Mouse (Mus musculus): Measurements from ENCODE around the gene Ankib1. TPM values are rescaled to one million over a fixed set of nuclear protein-coding genes. Genes with fewer than 3 reads are reported as not detected.
"Not testable (repeated sequence)": the region's sequence is repeated elsewhere in the genome, so short reads cannot be mapped to it uniquely, and the experiment has no call there.

Ankib1 gene
- polyA plus RNA-seq, 1 experiment from 2014 or later: 9.9 TPM

- no peak for DNase-seq (ENCODE audit: extremely low spot score, low spot score)
- H3K27me3 ChIP-seq (ENCODE audit: poor library complexity, severe bottlenecking): no peaks in the 10 kb centered on the region
- H3K4me1 ChIP-seq: no peaks in the 10 kb centered on the region; the same call in 1 of the 2 replicates
- H3K36me3 ChIP-seq (replicated peaks): no peaks in the 10 kb centered on the region
- 76% methylated on average over 1 of the region's 1 CpGs for WGBS
- no peaks in the 10 kb centered on the region for H3K9me3 ChIP-seq
- no peak overlapping the region for H3K4me3 ChIP-seq
- no peak overlapping the region for H3K27ac ChIP-seq
These were observed 17.8 kb downstream of the Ankib1 start for GRCm38 (mm10) chr5:3784751-3785496.

DNA sequence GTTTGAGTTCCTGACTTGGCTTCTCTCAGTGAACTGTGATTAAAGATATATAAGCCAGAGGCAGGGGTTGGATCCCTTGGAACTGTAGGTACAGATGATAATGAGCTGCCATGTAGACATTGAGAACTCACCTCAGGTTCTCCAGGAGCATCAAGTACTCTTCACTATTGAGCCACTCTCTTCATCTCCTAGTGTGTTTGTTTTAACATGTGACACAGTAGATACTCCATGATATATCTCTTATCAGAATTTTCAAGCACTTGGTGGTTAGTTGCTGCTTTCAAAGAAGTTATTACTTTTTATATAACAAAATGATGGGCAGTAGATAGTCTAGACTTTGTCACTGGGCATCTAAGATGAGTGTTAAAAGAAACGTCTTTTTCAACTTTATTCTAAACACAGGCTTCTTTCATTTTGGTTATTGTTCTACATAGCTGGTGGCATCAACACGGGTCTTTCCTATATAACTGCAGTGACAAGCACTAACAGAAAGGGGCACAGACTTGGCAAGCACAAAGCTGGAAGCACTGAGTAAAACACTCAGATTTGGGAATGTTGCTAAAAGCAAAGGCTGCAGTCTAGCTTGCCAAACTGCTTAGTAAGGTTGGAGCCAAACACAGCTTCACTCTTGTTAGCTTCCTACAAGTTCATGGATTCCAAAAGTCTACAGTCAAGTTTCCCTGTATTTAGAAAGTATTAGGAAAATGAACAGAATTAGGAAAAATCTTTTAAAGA is 18.6 kb downstream of the Ankib1 start:
- Histone ChIP-seq H3K9me3 (no peaks in the 10 kb centered on the region), H3K4me1 (no peaks in the 10 kb centered on the region), H3K27me3 (ENCODE audit: poor library complexity, severe bottlenecking) (no peaks in the 10 kb centered on the region), H3K36me3 (replicated peaks) (no peaks in the 10 kb centered on the region), H3K27ac (no peak overlapping the region), H3K4me3 (no peak overlapping the region)
- WGBS: 92% methylated on average over 2 of the region's 2 CpGs
- DNase-seq (ENCODE audit: extremely low spot score, low spot score): no peak

- H3K36me3 ChIP-seq (replicated peaks): no peaks in the 10 kb centered on the region
- no peak for DNase-seq (ENCODE audit: extremely low spot score, low spot score)
- no peak overlapping the region for H3K27ac ChIP-seq
- no peaks in the 10 kb centered on the region for H3K27me3 ChIP-seq (ENCODE audit: poor library complexity, severe bottlenecking)
- H3K4me3 ChIP-seq: no peak overlapping the region
- no peaks in the 10 kb centered on the region for H3K9me3 ChIP-seq
- no peaks in the 10 kb centered on the region for H3K4me1 ChIP-seq
These were observed 20.1 kb downstream of the Ankib1 start for GRCm38 (mm10) chr5:3782670-3783069.

- WGBS: 70% methylated on average over 3 of the region's 3 CpGs
These were observed 30.7 kb downstream of the Ankib1 start for GRCm38 (mm10) chr5:3772017-3772416.

GRCm38 (mm10) chr5:3771512-3771911 is 31.2 kb downstream of the Ankib1 start:
- 0 out of 2 replicates have a peak, but pooled peaks cover 4% of the 10 kb centered on the region for H3K4me1 ChIP-seq
- H3K9me3 ChIP-seq: no peaks in the 10 kb centered on the region
- H3K36me3 ChIP-seq (replicated peaks): peaks cover 14% of the 10 kb centered on the region
- 79% methylated on average over 3 of the region's 3 CpGs for WGBS
- no peak for DNase-seq (ENCODE audit: extremely low spot score, low spot score)
- no peak overlapping the region for H3K27ac ChIP-seq
- no peak overlapping the region for H3K4me3 ChIP-seq
- no peaks in the 10 kb centered on the region for H3K27me3 ChIP-seq (ENCODE audit: poor library complexity, severe bottlenecking)

More at GRCm38 (mm10) chr5:3772017-3772416, 30.7 kb downstream of the Ankib1 start:
- Histone ChIP-seq H3K4me1 (0 out of 2 replicates have a peak, but pooled peaks cover 4% of the 10 kb centered on the region), H3K9me3 (no peaks in the 10 kb centered on the region), H3K27ac (no peak overlapping the region), H3K27me3 (ENCODE audit: poor library complexity, severe bottlenecking) (no peaks in the 10 kb centered on the region), H3K4me3 (no peak overlapping the region), H3K36me3 (replicated peaks) (peaks cover 9% of the 10 kb centered on the region)
- DNase-seq (ENCODE audit: extremely low spot score, low spot score): no peak

DNA sequence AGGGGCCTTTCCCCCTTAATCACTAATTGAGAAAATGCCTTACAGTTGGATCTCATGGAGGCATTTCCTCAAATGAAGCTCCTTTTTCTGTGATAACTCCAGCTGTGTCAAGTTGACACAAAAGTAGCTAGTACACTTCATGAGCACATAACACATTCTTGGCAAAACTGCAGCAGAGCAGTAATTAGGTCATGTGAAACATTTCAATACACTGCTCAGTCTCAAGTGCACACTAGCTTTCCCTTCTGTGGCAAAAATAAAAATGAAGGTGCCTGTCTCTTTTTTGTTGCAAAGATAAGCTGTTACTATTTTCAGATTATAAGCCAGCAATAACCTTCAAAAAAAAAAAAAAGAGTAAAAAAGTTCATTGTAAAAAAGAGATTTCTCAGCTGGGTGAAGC is 52.2 kb downstream of the Ankib1 start:
- not testable (repeated sequence) for H3K27me3 ChIP-seq (ENCODE audit: poor library complexity, severe bottlenecking); DNase-seq (ENCODE audit: extremely low spot score, low spot score); H3K4me3 ChIP-seq; H3K27ac ChIP-seq; H3K9me3 ChIP-seq; H3K4me1 ChIP-seq
- H3K36me3 ChIP-seq (replicated peaks): peaks cover 33% of the 10 kb centered on the region

DNA sequence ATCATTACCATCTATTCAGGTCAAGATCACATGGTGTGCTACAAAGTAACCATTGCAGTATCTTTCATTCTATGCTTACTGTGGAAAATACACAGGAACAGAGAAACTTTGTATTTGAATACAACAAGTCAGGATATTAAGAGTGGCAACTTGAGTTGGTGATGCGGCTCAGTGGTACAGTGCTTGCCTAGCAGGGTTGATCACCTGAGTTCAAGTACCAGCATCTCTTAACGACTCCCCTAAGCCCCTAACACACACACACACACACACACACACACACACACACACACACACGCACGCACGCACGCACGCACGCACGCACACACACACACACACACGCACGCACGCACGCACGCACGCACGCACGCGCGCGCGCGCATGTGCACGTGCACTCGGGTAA is 69.9 kb downstream of the Ankib1 start:
- 92% methylated on average over 24 of the region's 24 CpGs for whole genome bisulfite sequencing
- H3K4me3 ChIP-seq; H3K9me3 ChIP-seq; DNase-seq (ENCODE audit: extremely low spot score, low spot score); H3K27me3 ChIP-seq (ENCODE audit: poor library complexity, severe bottlenecking); H3K4me1 ChIP-seq; H3K27ac ChIP-seq: not testable (repeated sequence)
- H3K36me3 ChIP-seq (replicated peaks): peaks cover 35% of the 10 kb centered on the region

GRCm38 (mm10) chr5:3728820-3729219 is 73.9 kb downstream of the Ankib1 start:
- 90% methylated on average over 5 of the region's 5 CpGs for WGBS
- Histone ChIP-seq H3K36me3 (replicated peaks) (peaks cover 55% of the 10 kb centered on the region), H3K4me3 (no peak overlapping the region), H3K27ac (no peak overlapping the region), H3K9me3 (no peaks in the 10 kb centered on the region), H3K4me1 (no peaks in the 10 kb centered on the region), H3K27me3 (ENCODE audit: poor library complexity, severe bottlenecking) (no peaks in the 10 kb centered on the region)
- DNase-seq (ENCODE audit: extremely low spot score, low spot score): no peak

- Histone ChIP-seq H3K4me3 (no peak overlapping the region), H3K27me3 (ENCODE audit: poor library complexity, severe bottlenecking) (no peaks in the 10 kb centered on the region), H3K4me1 (no peaks in the 10 kb centered on the region), H3K9me3 (no peaks in the 10 kb centered on the region), H3K36me3 (replicated peaks) (peaks cover 62% of the 10 kb centered on the region), H3K27ac (no peak overlapping the region)
- no peak for DNase-seq (ENCODE audit: extremely low spot score, low spot score)
- WGBS: 89% methylated on average over 1 of the region's 1 CpGs
These were observed 77.2 kb downstream of the Ankib1 start for GRCm38 (mm10) chr5:3725491-3725890.

GRCm38 (mm10) chr5:3723415-3723814 is 79.3 kb downstream of the Ankib1 start:
- no peaks in the 10 kb centered on the region for H3K27me3 ChIP-seq (ENCODE audit: poor library complexity, severe bottlenecking)
- no peaks in the 10 kb centered on the region for H3K4me1 ChIP-seq
- H3K27ac ChIP-seq: no peak overlapping the region
- no peak overlapping the region for H3K4me3 ChIP-seq
- 94% methylated on average over 2 of the region's 2 CpGs for WGBS
- peaks cover 66% of the 10 kb centered on the region for H3K36me3 ChIP-seq (replicated peaks)
- H3K9me3 ChIP-seq: no peaks in the 10 kb centered on the region
- no peak for DNase-seq (ENCODE audit: extremely low spot score, low spot score)

DNA sequence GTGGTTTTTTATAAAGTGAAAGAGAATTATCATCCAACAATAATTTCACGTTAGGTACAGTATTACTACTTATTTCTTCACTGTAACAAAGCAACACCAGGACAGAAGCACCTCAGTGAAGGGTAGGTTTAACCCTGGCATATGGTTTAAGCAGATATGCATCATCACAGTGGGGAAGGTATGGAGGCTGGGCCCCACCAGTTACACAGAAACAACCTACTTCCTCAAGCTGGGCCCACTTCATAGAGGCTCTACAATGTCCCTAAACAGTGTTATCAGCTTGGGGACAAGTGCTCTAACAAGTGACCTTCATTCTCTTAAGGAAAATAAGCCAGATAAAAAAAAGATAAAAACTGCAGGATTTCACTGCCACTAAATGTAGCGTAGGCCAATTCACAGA is 79.9 kb downstream of the Ankib1 start:
- H3K4me3 ChIP-seq: no peak overlapping the region
- 97% methylated on average over 2 of the region's 2 CpGs for WGBS

GRCm38 (mm10) chr5:3719371-3719770 is 83.4 kb downstream of the Ankib1 start:
- H3K27me3 ChIP-seq (ENCODE audit: poor library complexity, severe bottlenecking): no peaks in the 10 kb centered on the region
- H3K9me3 ChIP-seq: no peaks in the 10 kb centered on the region
- H3K4me3 ChIP-seq: no peak overlapping the region
- H3K4me1 ChIP-seq: no peaks in the 10 kb centered on the region
- WGBS: 94% methylated on average over 4 of the region's 4 CpGs
- H3K36me3 ChIP-seq (replicated peaks): peaks cover 48% of the 10 kb centered on the region
- DNase-seq (ENCODE audit: extremely low spot score, low spot score): no peak
- no peak overlapping the region for H3K27ac ChIP-seq

More for the DNA sequence above, 79.9 kb downstream of the Ankib1 start:
- Histone ChIP-seq H3K27me3 (ENCODE audit: poor library complexity, severe bottlenecking) (no peaks in the 10 kb centered on the region), H3K4me1 (no peaks in the 10 kb centered on the region), H3K9me3 (no peaks in the 10 kb centered on the region), H3K36me3 (replicated peaks) (peaks cover 61% of the 10 kb centered on the region), H3K27ac (no peak overlapping the region)
- no peak for DNase-seq (ENCODE audit: extremely low spot score, low spot score)

DNA sequence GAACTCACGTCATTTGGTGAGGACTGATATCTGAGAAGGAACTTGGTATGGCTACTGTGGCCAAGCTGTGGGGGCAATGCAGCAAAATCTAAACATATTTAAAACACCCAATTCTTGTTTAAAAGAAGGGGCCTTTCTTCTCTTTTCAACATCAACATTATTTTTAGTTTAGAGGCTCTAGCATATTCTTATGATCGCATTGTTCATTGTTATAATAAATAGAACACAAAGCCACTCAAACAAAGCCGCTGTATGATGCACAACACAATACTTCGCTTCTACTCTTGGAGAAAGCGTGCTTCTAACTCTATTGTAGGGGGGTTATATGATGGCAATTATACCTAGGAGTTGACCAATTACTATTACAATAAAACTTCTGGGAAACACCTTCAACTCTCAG is 86.9 kb downstream of the Ankib1 start:
- no peak for DNase-seq (ENCODE audit: extremely low spot score, low spot score)
- 93% methylated on average over 5 of the region's 5 CpGs for WGBS
- Histone ChIP-seq H3K9me3 (no peaks in the 10 kb centered on the region), H3K27me3 (ENCODE audit: poor library complexity, severe bottlenecking) (no peaks in the 10 kb centered on the region), H3K4me3 (no peak overlapping the region), H3K27ac (no peak overlapping the region), H3K36me3 (replicated peaks) (peaks cover 42% of the 10 kb centered on the region), H3K4me1 (no peaks in the 10 kb centered on the region)

All from forebrain, embryonic 10.5 days (tissue).